Mouse (Mus musculus) ovary, postnatal 36 days (tissue): ENCODE data around the gene Ror2.

ENCODE experiments used
- DNase-seq: peaks from one replicate; pipeline ENCODE4 v3.0.0; 2022; ENCODE audit warnings: low spot score, mixed read lengths

Gene Ror2

DNA sequence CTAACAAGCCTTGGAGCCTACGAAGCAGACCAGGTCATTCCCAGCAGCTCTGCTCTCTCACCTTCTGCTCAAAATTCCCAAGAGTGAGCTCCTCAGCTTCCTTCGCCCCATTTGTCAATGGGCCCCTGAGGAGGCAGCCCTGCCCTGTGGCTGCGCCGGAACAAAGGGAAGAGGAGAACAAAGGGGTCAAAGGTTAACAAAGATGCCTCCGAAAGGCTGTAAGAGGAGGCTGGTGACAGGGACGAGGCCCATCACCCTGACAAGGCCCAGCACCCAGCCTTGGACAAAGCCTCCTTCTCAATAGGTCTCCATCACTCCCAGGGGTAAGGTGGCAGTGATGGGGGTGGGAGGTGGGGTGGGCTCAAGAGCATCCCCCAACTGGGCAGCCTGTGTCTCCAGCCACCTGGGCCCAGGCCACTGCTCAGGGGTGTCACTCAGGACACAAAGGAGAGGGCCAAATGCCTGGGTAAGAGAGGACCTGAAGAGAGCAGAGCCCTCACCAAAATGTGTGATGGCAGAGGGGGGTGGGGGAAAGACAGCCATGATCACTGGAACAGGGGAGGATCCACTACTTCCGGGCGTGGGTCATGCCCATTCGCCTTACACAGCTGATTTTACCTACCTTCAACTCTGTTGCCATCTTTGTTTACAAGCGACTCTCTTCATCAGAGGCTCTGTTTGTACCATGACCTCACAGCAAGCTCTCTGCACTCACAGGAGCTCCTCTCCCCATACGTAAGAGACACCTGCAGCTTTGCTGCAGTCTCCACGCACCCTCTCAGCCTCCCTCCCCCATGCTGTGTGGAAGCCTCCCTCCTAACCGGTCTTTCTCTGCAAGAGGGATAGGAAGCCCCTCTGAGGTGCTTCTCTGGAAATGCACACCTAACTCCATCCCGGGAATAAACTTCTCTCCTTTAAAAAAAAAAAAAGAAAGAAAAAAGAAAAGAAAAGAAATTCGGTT is 51.8 kb downstream of the Ror2 start:
- DNase-seq = no peak

DNA sequence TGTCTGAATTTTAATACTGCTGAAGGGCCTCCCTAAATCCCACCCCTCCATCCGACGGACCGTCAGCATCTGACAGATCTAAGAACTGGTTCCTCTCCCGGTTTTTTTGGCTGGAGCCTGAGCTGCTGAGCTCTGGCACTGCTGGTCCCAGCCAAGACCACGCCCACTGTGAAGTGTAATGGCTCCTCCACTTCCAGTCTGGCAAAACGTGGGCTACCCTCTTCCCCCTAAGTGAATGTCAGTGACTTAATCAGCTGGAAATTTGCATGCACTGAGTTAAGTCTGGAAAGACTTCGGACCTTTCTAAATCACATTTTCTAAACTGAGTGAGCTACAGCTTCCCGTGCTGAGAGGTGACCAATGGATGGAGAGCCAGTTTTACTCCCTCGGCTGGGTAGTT is 52.5 kb downstream of the Ror2 start:
- no peak for DNase-seq

DNA sequence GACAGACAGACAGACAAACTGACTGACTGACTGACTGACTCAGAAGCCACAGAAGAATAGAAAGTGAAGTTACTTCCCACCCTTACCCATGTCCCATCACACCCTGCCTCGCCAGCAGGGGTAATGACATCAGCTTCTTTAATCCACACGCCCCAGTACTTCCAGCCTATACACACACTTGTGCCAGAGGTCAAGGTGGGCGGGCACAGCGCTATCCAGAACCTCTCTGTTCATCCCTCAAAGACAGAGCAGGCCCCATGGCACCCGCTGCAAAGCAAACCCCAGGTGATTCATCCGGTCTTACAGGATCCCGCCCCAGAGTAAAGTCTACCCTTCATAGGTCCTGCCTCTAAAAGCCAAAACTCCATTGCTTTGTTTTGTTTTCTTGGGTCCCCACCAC is 53.5 kb downstream of the Ror2 start:
- DNase-seq = no peak

DNA sequence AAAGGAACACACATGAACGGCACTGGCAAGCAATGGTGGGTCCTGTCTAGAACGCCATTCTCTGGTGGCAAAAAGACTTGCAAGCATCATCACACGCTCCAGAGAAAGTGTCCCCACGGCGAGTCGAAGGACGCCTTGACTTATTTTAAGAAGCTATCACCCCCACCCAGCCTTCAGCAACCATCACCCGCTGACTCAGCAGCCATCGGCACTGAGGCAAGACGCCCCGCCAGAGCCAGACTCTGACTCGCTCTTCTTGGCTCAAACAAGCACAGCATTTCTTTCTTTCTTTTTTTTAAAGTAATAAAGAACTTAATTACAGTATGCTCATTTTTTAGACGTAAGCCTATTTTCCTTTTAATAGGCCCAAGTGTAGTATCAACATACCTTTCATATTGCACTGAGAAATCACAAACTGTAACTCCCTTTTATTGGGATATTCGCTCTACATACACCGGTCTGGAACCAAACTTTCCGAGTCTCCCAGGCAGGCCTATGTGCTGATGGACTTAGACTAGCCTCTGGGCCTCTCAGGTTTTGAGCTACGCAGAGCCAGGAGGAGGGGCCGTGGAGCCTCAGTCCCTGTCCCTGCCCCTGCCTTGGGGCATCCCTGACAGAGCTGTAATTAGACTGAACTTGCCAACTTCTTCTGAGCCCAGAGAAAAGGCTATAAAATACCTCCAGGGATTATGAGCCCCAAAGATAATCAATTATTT is 55.3 kb downstream of the Ror2 start:
- peak; percentile 24 for DNase-seq

DNA sequence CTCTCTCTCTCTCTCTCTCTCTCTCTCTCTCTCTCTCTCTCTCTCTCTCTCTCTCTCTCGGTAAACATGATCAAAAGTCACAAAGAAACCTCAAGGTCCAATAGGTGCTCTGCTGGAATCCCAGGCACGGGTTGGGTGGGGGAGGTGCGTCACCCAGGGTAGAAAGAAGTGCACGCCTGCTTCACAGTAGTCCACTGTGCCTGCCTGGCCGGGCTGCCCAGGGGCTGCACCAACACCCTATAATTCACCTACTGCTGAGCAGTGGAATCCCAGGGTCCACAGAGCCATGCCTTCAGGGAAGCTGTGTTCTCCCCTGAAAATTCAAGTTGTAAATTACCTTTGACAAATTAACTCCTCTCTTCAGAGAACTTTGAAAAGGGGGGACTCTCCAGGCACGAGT is 58.9 kb downstream of the Ror2 start:
- no peak for DNase-seq

DNA sequence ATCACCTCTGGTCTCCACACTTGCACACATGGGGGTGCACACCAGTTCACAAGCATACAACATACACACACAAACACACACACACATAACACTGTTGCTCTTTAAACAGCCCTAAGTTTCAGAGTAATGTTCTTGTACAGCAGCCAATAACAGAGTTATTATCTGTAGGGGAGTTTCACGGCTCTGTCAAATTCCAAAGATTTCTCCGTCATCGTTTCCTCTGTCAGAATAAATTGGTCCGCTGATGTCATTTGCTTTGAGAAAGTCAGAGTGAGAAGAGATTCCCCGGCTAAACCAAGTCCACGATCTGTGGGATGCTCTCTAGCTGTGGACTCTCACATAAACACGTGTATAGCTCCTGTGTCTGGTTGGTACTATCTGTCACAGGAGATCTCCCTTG is 59.5 kb downstream of the Ror2 start:
- DNase-seq = no peak

DNA sequence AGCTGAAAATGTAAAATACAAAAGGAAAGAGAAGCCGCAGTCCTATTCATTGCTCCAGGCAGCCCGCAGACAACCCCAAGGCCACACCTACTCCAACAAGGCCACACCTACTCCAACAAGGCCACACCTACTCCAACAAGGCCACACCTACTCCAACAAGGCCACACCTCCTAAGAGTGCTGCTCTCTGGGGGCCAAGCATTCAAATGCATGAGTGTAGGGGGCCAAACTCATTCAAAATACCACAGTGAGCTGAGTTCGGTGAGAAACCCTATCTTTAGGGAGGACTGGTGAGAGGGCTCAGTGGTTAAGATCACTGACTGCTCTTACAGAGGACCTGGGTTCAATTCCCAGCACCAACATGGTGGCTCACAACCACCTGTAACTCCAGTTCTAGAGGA is 60.0 kb downstream of the Ror2 start:
- no peak for DNase-seq

DNA sequence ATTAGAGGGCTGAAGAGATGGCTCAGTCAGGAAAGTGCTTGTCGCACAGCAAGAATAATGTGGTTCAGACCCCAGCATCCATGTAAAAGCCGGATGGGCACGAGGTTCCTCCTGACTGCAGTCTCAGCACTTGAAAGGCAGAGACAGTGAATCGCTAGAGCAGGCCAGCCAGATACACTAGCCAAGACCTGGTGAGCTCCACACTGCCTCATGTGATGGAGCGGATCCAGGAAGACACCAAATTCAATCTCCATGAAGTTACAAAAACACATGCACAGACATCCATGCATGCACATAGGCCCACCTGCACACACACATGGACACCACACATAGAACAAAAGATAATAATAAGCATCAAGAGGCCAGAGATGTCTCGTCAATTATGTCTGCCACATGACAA is 64.7 kb downstream of the Ror2 start:
- DNase-seq = no peak

DNA sequence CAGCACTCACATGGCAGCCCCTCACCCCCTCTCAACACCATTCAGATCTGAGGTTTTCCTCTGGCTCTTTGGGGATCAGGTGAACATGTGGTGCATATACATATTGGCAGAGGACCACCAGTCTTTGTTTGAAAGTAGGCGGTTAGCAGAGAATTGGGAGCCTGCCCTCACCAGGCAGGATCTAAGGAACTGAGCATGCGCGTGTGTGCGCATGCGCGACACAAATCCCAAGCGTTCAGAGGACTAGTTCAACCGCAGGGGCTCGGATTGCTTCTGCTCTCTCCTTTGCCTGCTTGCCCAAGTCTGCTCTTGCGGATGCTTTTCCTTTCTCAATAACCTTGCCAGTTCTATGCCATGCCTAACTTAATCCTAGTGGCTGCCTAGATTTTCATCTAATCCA is 66.0 kb downstream of the Ror2 start:
- no peak for DNase-seq

DNA sequence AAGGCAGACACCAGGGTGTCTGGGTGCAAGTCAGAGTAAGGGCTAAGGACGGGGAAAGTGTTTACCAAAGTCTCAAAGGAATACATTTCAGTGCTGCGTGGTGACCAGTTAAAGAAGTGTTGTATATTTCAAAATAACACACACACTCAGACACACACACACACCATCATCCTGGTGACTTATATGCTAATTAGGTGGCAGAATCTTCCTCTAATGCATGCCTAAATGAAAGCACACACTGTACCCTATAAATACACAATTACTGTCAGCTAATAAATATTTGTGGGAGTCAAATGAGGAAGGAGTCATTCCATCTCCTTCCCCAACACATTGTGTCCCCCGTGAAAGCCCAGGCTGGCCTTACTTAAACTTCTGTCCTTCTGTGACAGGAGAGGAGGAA is 66.5 kb downstream of the Ror2 start:
- DNase-seq = no peak

DNA sequence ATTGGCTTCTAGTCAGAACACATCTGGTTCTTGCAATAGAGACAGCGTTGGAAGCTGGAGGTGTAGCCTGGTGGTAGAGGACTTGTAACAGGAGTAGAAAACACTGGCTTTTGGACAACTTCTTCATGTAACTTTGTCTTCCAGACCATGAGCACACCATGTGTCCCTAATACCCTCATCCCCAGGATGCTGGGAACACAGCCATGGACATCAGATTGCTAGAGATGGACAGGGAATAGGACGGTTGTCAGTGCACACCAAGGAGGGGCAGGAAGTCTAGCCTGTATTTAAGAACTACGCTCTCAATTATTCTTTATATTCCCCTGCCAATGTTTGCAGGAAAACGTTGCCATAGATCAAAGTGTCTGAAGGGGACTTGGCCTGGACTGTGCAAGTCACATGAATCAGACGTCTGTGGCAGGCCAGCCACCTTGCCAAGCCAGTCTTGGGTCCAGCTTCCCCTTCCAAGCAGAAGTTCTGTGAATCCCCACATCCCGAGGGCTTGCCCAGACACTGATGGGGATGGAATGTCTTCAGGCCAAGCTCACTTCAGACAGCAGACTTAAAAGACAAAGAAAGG is 68.4 kb downstream of the Ror2 start:
- DNase-seq = peak; percentile 20

DNA sequence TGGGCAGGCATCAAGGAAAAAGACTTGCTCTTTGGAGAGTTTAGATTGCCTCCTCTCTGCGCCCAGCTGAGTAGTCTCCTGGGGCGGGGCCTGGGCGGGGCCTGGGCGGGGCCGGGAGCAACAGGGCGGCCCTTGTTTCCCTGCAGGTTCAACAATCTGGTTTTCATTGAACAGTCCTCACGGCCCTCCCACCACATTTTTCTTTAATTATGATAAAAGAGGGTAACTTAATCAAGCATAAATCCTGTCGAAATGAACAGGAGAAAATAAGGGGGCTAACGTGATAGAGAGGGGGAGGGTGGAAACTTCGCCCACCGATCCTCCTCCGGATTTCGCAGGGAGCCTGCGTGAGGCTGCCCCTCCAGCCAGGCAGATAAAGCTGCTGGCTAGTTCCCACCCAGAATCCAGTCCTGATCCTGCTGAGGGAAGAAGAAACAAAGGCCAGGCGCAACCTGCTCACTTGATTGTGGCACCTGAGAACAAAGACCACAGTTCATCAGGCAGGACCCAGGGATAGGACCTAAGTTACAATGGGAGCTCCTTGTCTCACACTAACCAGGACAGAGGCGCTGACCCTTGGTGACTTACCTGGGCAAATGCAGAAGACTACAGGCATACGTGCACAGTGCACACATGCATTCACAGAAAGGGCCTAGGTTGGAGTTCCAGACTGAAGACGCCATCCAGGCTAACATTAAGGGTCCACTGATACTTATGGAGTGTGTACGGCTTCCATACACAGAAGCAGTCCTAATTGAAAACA is 73.8 kb downstream of the Ror2 start:
- no peak for DNase-seq

DNA sequence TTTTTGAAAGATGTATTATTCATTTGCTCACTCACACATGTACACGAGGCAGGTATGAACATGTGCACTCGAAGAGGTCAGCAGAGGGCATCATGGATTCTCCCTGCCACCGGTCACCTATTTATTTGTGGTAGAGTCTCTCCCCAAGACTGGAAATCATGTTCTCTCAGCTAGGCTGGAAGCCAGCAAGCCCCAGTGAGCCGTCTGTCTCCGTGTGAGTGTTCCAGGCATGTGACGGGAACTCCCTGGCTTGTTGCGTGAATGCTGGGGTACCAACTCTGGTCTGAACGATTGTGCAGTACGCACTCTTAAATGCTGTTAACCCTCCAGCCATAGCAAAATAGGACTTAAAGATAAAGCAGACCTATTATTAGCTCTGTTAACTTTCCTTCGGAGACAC is 77.4 kb downstream of the Ror2 start:
- DNase-seq = no peak

DNA sequence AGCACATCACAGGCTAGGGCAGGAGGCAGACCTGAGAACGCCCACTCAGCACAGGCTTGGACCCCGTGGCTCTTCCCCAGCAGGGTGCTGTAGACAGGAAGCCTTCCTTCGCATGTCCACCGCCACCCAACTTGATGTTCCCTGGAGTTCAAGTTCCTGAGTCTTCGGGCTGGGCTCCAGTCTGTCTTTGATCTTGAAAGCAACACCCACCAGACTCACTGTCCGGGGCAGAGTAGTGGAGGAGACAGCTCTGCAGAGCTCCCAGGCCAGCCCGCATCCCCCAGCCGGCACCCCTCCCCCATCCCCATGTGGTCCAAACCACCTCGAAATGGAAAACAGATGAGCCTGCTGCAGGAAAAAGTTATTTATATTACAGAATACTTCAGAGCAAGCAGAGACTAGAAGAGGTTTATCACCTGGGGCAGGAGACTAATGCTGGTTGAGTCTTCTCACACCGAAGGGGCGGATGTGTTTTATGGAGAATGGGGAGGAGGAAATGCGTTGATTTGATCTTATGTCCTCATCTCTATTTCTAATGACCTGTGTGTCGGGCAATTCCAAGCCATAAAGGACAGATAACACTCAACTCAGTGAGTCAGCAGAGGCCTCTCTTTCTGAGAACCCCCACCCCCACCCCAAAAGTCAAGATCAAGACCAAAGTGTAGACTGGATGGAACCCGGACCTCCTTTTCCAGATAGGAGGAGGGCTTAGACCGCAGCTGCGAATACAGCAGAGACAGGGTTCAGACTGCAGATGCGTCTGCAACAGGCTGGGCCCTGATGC is 80.6 kb downstream of the Ror2 start:
- DNase-seq = no peak

DNA sequence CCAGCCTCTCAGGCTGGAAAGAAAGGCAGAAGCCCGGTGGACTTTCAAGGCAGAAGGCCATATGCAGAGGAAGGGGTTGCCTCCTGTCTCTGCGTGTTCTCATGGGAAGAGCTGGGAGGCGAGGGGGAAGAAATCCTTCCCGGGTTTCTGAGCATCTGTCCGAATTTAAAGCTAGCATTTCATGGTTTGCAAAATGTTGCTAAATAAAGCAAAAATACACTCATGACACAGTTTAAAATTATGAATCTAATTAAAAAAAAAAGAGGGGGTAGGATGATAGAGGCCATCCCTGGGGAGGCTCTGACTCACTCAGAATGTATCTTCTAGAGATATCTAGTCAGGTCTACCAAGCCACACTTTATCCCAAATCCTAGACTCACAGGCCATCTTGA is 83.5 kb downstream of the Ror2 start:
- DNase-seq = no peak

DNA sequence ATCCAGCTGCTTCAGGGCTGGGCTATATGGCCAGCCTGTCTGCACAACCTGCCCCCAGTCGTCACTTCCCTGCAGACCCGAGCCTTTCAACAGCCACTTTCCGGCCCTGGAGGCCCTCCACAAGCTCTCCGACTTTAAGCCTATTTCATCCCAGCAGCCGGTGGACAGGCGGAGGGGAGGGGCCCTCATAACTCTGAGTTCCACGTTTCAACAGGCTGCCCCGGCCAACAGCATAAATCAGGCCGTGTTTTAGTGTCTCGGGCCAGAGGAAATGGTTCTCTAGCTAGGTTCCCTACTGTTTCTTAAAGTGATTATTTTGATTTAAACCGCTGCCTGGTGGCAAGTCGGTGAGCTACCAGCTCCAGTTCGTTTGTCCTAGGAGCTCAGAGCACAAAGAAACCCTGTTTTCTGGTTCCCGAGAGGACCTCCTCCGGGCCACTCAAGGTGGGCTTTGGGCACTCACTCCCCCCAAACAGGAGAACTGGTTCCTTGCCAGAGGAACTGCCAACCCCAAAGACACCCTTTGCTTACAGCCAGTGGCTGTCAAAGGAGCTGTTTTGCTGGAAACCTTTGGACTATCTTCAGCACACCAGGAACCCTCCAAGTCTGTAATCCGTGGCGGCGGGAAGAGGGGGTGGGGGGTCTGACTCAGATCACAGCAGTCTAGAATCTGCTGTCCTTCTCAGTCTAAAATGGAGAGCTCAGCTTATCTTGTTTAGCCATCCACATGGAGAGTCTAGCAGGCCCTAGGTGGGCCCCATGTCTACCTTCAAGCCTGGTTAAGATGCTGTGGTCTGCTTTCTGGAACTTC is 84.1 kb downstream of the Ror2 start:
- peak; percentile 27 for DNase-seq

DNA sequence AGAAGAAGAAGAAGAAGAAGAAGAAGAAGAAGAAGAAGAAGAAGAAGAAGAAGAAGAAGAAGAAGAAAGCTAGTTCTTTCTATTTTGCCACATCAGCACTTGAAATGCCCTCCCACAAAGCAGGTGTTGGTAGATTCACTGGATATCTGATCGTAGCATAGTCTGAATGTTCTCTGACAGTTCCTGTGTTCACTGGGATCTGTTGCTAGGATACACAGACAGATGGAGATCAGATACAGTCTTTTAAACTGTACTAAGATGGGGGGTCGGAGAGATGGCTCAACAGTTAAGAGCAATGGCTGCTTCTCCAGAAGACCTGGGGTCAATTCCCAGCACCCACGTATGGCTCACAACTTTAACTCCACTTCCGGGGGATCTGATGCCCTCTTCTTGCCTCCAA is 85.8 kb downstream of the Ror2 start:
- no peak for DNase-seq

DNA sequence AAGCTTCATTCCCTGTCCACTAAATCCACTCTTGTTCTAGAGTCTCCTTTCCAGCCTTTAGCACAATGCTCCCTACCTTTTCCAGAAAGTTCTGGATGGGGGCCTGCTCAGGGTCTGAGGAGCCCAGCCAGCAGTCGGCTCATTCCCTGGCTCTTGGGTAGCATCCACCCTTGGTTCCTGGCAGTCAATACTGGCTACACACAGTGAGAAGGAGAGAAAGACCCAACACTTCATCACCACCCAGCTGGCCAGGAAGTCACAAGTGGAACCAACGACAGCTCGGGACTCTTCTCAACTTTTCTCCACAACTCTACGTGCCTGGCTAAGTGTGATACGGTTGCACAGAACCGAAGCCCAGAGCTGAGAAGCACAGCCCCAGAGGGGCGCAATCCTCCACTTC is 86.7 kb downstream of the Ror2 start:
- no peak for DNase-seq

DNA sequence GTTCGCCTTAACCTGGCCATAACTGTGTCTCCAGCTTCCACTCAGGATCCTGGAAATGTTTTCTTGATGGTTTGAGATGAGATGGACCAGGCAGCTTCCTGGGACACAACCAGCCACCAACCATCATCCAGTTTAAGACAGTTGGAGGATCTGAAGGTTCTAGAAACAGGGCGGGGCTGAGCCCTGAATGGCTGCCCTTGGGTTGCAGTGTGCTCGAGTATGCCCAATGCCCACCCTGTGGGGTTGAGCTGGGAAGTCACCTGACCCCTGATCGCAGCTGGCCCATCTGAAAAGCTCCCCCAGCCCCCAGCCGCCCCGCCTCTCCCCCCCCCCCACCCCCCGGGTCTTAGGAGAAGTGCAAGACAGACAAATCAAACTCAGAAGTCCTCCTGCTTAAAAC is 89.2 kb downstream of the Ror2 start:
- DNase-seq = no peak

DNA sequence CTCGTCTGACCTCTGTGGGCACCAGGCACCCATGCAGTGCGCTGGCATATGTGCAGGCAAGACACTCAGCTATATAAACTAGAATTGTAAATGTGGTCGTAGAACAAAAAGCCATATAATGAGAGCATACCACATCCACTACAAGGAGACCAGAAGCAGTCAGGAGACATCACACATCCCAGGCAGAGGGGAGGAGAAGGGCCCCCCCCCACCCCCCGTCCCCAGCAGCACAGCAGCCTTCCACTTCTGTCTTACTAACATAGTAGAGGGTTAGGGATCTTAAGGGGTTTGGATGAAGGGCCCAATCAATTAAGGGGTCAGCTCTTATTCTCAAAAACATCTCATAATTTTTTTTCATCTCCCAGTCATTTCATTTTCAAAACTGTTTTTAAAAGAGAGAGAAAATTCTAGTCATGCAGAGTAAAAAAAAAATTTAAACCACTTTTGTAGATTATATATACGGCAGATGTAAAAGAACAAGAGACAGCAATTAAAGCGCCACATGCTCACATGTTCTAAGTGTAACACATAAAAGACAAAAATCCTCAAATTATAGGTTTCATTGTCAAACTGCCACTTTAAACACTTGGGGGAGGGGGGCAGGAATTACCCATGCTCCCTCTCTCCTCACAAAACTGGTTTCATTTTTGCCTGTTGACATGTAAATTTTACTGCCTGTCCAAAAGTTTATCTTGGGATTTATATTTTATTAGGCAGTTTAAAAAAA is 89.8 kb downstream of the Ror2 start:
- DNase-seq = no peak
